Mouse (Mus musculus) lung, embryonic 14.5 days (tissue): ENCODE results near the gene Gnaq. TPM values are rescaled to one million over a fixed set of nuclear protein-coding genes. Genes with fewer than 3 reads are reported as not detected.
A peak's percentile ranks its signal among the peaks of the same experiment; 100 is the strongest.

ENCODE experiments used
- ATAC-seq: fragments of 200-750 bp; cut with Nextera tagmentation; 2 replicates; pipeline ENCODE4 v1.8.0; 2017; ENCODE audit warnings: mild to moderate bottlenecking, moderate TSS enrichment, moderate library complexity; ENCODE audit not compliant: insufficient read depth
- DNase-seq: peaks from one replicate; pipeline ENCODE4 v3.0.0-alpha.2; 2015
- H3K27ac ChIP-seq: fragments of 300-500 bp; sonication (generic); 2 replicates; pipeline ENCODE4 v1.5.1; 2014; ENCODE audit warnings: low read depth, mild to moderate bottlenecking, moderate library complexity
- H3K27me3 ChIP-seq: fragments of 300-500 bp; sonication (generic); 2 replicates; pipeline ENCODE4 v1.6.1; 2014; ENCODE audit warnings: low read length, control low read depth; ENCODE audit not compliant: insufficient read depth
- H3K36me3 ChIP-seq: fragments of 300-500 bp; sonication (generic); 2 replicates; pipeline ENCODE4 v1.6.1; 2014; ENCODE audit warnings: control low read depth; ENCODE audit not compliant: insufficient read depth
- H3K4me1 ChIP-seq: fragments of 300-500 bp; sonication (generic); 2 replicates; pipeline ENCODE4 v1.6.1; 2014; ENCODE audit warnings: antibody characterized with exemption, control low read depth; ENCODE audit not compliant: insufficient read depth
- H3K4me2 ChIP-seq: fragments of 300-500 bp; sonication (generic); 2 replicates; pipeline ENCODE4 v1.6.1; 2014; ENCODE audit warnings: mild to moderate bottlenecking
- H3K4me3 ChIP-seq: fragments of 300-500 bp; sonication (generic); 2 replicates; pipeline ENCODE4 v1.5.1; 2014; ENCODE audit warnings: low read depth, low read length
- H3K9ac ChIP-seq: fragments of 300-500 bp; sonication (generic); 2 replicates; pipeline ENCODE4 v1.6.1; 2014
- H3K9me3 ChIP-seq: fragments of 300-500 bp; sonication (generic); 2 replicates; pipeline ENCODE4 v1.6.1; 2016; ENCODE audit warnings: low read depth, low read length, control low read depth
- CTCF ChIP-seq: IDR thresholded peaks from 2 replicates; pipeline ENCODE4 v1.5.1; 2016; ENCODE audit warnings: antibody characterized with exemption, low read depth
- WGBS: fragments of 180-500 bp; shearing (Covaris S2); extraction: QIAGEN DNeasy Blood & Tissue Kit; methylation state at CpG from one replicate; pipeline ENCODE4 v1.1.7; 2014; 5-methylcytosine and 5-hydroxymethylcytosine counted together
- polyA plus RNA-seq: library from polyadenylated mRNA; unstranded; fragments of >200 nt; fragmentation: Nextera tagmentation; extraction: Ambion mirVana; gene quantifications from 2 replicates; pipeline ENCODE4 v1.2.1, GENCODE M21; 2014

Gnaq gene
- polyA plus RNA-seq, 1 experiment from 2014 or later, result 15.9 TPM

DNA sequence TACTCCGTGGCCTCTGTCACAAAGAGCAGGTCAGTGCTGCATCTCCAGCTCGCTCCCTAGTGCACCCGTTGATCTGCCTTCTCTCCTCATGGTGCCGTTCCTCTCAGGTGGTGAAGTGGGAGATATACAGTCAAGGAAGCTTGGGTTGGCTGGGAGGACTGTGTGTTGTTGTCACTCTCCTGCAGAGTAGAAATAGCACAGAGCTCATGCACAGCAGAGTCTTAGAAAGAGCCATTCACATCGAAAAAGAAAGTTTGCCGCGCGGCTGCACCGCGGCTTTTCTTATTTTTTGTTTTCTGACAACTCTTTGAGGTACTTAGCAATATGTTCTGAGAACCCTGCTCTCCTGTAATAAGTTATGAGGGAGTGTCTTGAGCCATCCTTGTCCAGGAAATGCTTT, 10.4 kb downstream of the Gnaq start:
- Histone ChIP-seq H3K9ac (no peak overlapping the region), H3K4me3 (no peak overlapping the region), H3K9me3 (no peaks in the 10 kb centered on the region; the same call in 1 of the 2 replicates), H3K4me1 (peaks cover 15% of the 10 kb centered on the region; the same call in 1 of the 2 replicates), H3K27me3 (no peaks in the 10 kb centered on the region), H3K4me2 (no peak overlapping the region), H3K27ac (no peak overlapping the region), H3K36me3 (no peaks in the 10 kb centered on the region)
- no peak for ATAC-seq
- no peak for TF ChIP-seq CTCF
- 94% methylated on average over 10 of the region's 10 CpGs for WGBS
- no peak for DNase-seq

DNA sequence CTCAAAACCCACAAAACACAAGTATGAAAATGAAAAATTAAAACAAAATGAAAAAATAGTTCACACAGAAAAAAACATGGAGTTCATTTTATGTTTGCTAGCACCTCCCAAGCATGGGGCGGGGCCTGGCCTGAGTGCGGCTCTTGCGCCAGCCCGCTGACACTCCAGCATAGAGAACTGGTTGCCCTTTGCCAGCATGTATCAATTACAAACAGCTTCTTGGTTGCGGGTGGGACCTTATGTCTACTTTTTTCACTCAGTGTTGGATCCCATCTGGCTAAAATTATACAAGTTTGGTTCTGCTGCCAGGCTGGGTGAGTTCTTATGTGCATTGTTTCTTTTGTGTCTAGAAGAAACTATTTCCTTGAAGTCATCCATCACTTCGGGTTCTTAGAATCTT, 14.8 kb downstream of the Gnaq start:
- TF ChIP-seq CTCF, result no peak
- WGBS, result 79% methylated on average over 6 of the region's 6 CpGs
- H3K4me2 ChIP-seq, result no peak overlapping the region
- no peak overlapping the region for H3K9ac ChIP-seq
- DNase-seq (no peak), ATAC-seq (no peak)
- H3K9me3 ChIP-seq, result no peaks in the 10 kb centered on the region; the same call in 1 of the 2 replicates
- H3K27ac ChIP-seq, result no peak overlapping the region
- H3K4me3 ChIP-seq, result no peak overlapping the region
- H3K27me3 ChIP-seq, result no peaks in the 10 kb centered on the region
- H3K36me3 ChIP-seq, result no peaks in the 10 kb centered on the region
- no peaks in the 10 kb centered on the region; the same call in 1 of the 2 replicates for H3K4me1 ChIP-seq

DNA sequence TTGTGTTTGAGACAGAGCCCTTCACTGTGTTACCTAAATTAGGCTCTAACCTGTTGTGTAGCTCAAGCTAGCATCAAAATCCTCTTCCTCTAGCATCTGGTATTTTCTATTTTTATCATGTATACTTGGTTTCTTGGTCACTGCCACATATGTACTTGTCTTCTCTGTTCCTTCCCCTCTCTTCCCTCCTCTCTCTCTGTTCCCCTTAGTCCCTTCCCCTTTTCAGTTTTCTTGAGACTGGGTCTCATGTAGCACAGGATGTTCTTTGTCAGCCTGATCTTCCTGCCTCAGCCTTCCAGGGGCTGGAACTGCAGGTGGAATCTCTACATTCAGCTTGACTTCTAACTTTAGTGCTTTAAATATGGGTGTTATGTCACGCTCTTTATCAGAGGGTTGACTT, 16.5 kb downstream of the Gnaq start:
- 82% methylated on average over 1 of the region's 1 CpGs for WGBS
- TF ChIP-seq CTCF, result no peak
- ATAC-seq, result no peak

DNA sequence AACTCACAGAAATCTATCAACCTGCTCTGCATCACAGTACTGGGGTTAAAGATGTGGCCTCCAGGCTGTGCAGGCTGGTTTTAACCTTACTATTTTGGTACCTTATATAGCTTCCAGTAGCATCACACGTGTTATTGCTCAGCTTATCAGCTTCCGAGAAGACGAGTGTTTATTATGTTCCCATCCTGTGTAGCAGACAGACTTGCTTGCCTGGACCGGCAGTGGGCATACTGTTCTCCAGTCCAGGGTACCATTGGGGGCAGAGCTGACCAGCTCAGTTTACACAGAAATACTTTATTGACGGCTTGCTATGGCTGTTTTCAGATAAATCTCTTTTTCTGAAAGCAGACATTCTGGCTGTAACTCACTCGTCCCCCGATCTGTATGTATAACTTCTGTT, 17.7 kb downstream of the Gnaq start:
- 47% methylated on average over 7 of the region's 7 CpGs for WGBS
- Histone ChIP-seq H3K4me1 (no peaks in the 10 kb centered on the region; the same call in 1 of the 2 replicates), H3K4me2 (no peak overlapping the region), H3K27ac (no peak overlapping the region), H3K9me3 (no peaks in the 10 kb centered on the region), H3K36me3 (no peaks in the 10 kb centered on the region), H3K4me3 (no peak overlapping the region), H3K9ac (no peak overlapping the region), H3K27me3 (no peaks in the 10 kb centered on the region)
- no peak for TF ChIP-seq CTCF
- no peak for DNase-seq
- ATAC-seq, result no peak

More for the DNA sequence above, 16.5 kb downstream of the Gnaq start:
- H3K4me1 ChIP-seq, result no peaks in the 10 kb centered on the region; the same call in 1 of the 2 replicates
- H3K9me3 ChIP-seq, result no peaks in the 10 kb centered on the region; the same call in 1 of the 2 replicates
- H3K27ac ChIP-seq, result no peak overlapping the region
- no peak for DNase-seq
- H3K9ac ChIP-seq, result no peak overlapping the region
- H3K4me3 ChIP-seq, result no peak overlapping the region
- no peaks in the 10 kb centered on the region for H3K27me3 ChIP-seq
- no peaks in the 10 kb centered on the region for H3K36me3 ChIP-seq
- no peak overlapping the region for H3K4me2 ChIP-seq

DNA sequence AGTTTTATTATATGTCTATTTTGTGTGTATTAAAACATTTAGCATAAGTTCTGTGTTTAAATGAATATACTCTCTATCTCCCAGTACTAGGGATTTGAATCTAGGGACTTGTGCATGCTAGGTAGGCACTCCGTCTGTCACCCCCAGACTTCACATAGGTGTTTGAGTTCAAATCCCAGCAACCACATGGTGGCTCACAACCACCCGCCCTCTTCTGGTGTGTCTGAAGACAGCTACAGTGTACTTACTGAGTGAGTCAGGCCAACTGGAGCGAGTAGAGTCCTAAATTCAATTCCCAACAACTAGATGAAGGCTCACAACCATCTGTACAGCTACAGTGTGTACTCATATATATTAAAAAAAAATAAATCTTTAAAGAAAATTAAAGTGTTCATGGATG, 21.2 kb downstream of the Gnaq start:
- Histone ChIP-seq H3K27ac (no peak overlapping the region), H3K36me3 (no peaks in the 10 kb centered on the region), H3K9ac (no peak overlapping the region), H3K4me2 (no peak overlapping the region), H3K4me3 (no peak overlapping the region), H3K27me3 (no peaks in the 10 kb centered on the region), H3K9me3 (no peaks in the 10 kb centered on the region), H3K4me1 (no peaks in the 10 kb centered on the region; the same call in 1 of the 2 replicates)
- no peak for TF ChIP-seq CTCF
- 87% methylated on average over 3 of the region's 3 CpGs for WGBS
- no peak for ATAC-seq
- no peak for DNase-seq

DNA sequence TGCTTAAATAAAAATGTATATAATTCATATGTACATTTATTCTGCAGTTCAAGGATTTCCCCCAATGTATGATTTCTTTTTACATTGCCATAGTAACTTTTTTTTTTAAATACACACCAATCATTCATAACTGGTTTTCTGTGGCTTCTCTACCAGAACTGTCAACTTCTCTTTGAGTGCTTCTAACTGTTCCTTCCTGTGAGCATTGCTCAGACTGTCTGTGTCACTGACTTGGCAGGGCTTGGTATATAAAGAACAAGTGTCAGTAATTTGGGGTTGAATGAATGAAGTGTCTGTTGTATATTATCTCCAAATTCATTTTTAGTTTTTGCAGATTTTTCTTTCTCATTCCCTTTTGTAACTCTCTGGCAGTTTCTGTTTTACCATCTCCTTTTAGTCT, 21.8 kb downstream of the Gnaq start:
- H3K9me3 ChIP-seq, result no peaks in the 10 kb centered on the region
- no peaks in the 10 kb centered on the region for H3K27me3 ChIP-seq
- peak; percentile 34 for DNase-seq
- no peak for ATAC-seq
- no peak for TF ChIP-seq CTCF
- H3K36me3 ChIP-seq, result no peaks in the 10 kb centered on the region
- no peaks in the 10 kb centered on the region; the same call in 1 of the 2 replicates for H3K4me1 ChIP-seq
- no peak overlapping the region for H3K9ac ChIP-seq
- no peak overlapping the region for H3K27ac ChIP-seq
- H3K4me3 ChIP-seq, result no peak overlapping the region
- no peak overlapping the region for H3K4me2 ChIP-seq

DNA sequence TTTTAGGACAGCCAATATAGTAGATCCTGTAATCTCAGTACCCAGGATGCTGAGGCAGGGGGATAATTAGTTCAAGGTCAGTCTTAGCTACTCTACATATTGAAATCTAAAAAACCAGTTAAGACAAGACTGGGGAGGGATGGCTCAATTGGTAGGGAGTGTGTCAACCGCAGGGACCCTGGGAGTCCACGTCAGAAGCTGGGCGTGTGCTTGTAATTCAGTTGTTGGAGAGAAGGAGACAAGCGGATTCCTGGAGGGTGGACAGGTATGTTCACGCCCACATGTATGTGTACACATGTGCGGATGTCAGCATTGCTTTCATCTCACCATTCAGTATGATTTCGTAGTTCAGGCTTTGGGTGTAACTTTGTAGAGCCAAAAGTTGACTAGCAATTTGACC, 24.5 kb downstream of the Gnaq start:
- ATAC-seq, result no peak
- H3K36me3 ChIP-seq, result no peaks in the 10 kb centered on the region
- no peak overlapping the region for H3K27ac ChIP-seq
- DNase-seq, result no peak
- H3K4me2 ChIP-seq, result no peak overlapping the region
- TF ChIP-seq CTCF, result no peak
- 93% methylated on average over 7 of the region's 7 CpGs for WGBS
- no peak overlapping the region for H3K9ac ChIP-seq
- no peak overlapping the region for H3K4me3 ChIP-seq
- H3K4me1 ChIP-seq, result peaks cover 7% of the 10 kb centered on the region; the same call in 1 of the 2 replicates
- no peaks in the 10 kb centered on the region for H3K27me3 ChIP-seq
- no peaks in the 10 kb centered on the region for H3K9me3 ChIP-seq

DNA sequence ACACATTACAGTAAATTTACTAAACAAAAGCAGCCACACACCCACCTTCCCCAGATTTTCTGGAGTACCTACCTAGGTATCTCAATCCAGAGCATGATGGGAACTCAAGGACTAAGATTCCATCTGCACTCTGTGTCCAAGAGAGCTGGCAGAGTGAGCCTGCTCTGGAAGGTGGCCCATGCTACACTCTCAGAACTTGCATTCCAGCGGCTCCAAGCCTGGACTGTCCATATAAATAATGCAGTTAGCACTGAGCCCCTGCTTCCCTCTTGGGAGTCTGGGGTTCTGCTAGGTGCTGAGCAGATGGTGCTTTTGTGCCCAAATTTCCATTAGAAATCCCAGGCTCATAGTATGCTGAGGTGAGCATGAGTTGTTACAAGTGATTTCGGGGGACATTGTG, 28.1 kb downstream of the Gnaq start:
- no peak for TF ChIP-seq CTCF
- 64% methylated on average over 2 of the region's 2 CpGs for WGBS
- H3K27ac ChIP-seq, result no peak overlapping the region
- DNase-seq, result peak; percentile 37
- no peak overlapping the region for H3K4me2 ChIP-seq
- H3K4me1 ChIP-seq, result peaks cover 7% of the 10 kb centered on the region; the same call in 1 of the 2 replicates
- no peaks in the 10 kb centered on the region for H3K27me3 ChIP-seq
- no peak overlapping the region for H3K4me3 ChIP-seq
- H3K9ac ChIP-seq, result no peak overlapping the region
- no peaks in the 10 kb centered on the region for H3K36me3 ChIP-seq
- ATAC-seq, result no peak
- no peaks in the 10 kb centered on the region for H3K9me3 ChIP-seq
